ENCODE assay signal across 24 mouse cellular contexts in the genomic region with DNA sequence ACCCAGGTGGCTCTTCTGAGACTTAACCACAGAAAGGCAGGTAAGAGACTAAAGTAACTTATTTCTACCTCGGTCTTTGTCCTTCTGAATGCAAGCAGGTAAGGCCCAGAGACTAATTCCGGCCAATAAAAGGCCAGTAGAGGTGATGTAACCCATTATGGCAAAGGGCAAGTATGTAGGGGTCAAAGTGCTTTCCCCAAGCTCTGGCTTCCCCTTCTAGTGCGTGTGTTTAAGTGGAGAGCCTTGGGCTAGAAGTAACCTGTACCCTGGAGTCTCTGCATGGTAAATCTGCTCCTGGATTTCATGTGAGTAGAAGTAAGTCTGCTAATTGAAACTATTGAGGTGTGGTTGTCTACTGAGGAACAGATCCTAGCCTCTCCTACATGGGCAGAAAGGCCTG. TPM values are rescaled to one million over a fixed set of nuclear protein-coding genes. Genes with fewer than 3 reads are reported as not detected.
DNase-seq lines count a peak whose midpoint lies in the region; ATAC-seq and TF ChIP-seq lines count a peak whose summit lies in the region.
"Had no signal": no experiment of that assay in that cellular context is flagged by ENCODE, and none has a peak within 500 bp of the region (broad histone marks: within the 10 kb centered on the region; RNA-seq: fewer than 3 reads in every experiment).

No protein-coding gene starts in this region.

- no peaks in the 10 kb centered on the region for H3K4me1 ChIP-seq in heart, embryonic 10.5 days
- peaks cover 2% of the 10 kb centered on the region; the same call in 1 of the 2 replicates for H3K4me1 ChIP-seq in midbrain, embryonic 11.5 days (ENCODE audit: control insufficient read depth, insufficient read depth, low read length)
- H3K4me1 ChIP-seq in midbrain, embryonic 14.5 days (ENCODE audit: control insufficient read depth, insufficient read depth, low read length) = no peaks in the 10 kb centered on the region
- peaks cover 18% of the 10 kb centered on the region; the same call in 1 of the 2 replicates for H3K4me1 ChIP-seq in small intestine, adult 2 months (ENCODE audit: control insufficient read depth, insufficient read depth, insufficient read length, low read length)
- no peaks in the 10 kb centered on the region for H3K4me1 ChIP-seq in lung, adult 2 months (ENCODE audit: control insufficient read depth, insufficient read depth, low read length)
- H3K4me1 ChIP-seq: embryonic facial prominence, embryonic 13.5 days; forebrain, embryonic 15.5 days; hindbrain, embryonic 12.5 days had no signal

- no peaks in the 10 kb centered on the region; the same call in 1 of the 2 replicates for H3K36me3 ChIP-seq in heart, embryonic 10.5 days
- H3K36me3 ChIP-seq in midbrain, embryonic 11.5 days (ENCODE audit: control insufficient read depth, insufficient read depth, low read length) = no peaks in the 10 kb centered on the region
- no peaks in the 10 kb centered on the region for H3K36me3 ChIP-seq in midbrain, embryonic 14.5 days (ENCODE audit: control insufficient read depth, insufficient read depth, low read length)
- H3K36me3 ChIP-seq in small intestine, adult 2 months (ENCODE audit: control insufficient read depth, insufficient read depth, low read length) = no peaks in the 10 kb centered on the region
- H3K36me3 ChIP-seq: embryonic facial prominence, embryonic 10.5 days; embryonic facial prominence, embryonic 13.5 days; forebrain, embryonic 12.5 days; forebrain, embryonic 15.5 days; hindbrain, embryonic 12.5 days had no signal

- 75% methylated on average over 3 of the region's 3 CpGs for WGBS in heart, embryonic 10.5 days
- WGBS in midbrain, embryonic 11.5 days = 81% methylated on average over 3 of the region's 3 CpGs
- WGBS in midbrain, embryonic 14.5 days = 83% methylated on average over 3 of the region's 3 CpGs
- WGBS in small intestine, adult 2 months = 51% methylated on average over 3 of the region's 3 CpGs
- WGBS in lung, adult 2 months = 79% methylated on average over 3 of the region's 3 CpGs

- no peak for TF ChIP-seq CTCF in small intestine, adult 2 months (IDR thresholded peaks at IDR 0.05; ENCODE audit: extremely low read depth, insufficient read length, insufficient replicate concordance, low read depth, low read length)
- no peak for TF ChIP-seq CTCF in lung, adult 2 months (IDR thresholded peaks at IDR 0.05; ENCODE audit: insufficient read depth, low read length)

- DNase-seq in heart, embryonic 10.5 days (ENCODE audit: low spot score) = peak; percentile 5
- DNase-seq in heart, adult 18-20 months = no peak
- DNase-seq in midbrain, embryonic 11.5 days (ENCODE audit: low spot score, missing footprints) = peak; percentile 78
- no peak for DNase-seq in midbrain, embryonic 14.5 days
- DNase-seq in lung, adult 2 months = no peak
- no peak for DNase-seq in layer of hippocampus, postnatal 25 days (ENCODE audit: extremely low spot score in 1 of 2, low spot score in 1 of 2)
- DNase-seq: adrenal gland, adult 8-10 months; adrenal gland, postnatal 25 days; cerebellum, adult 11-12 months; cerebellum, adult 8-10 months; cerebellum, postnatal 10 days; cerebellum, postnatal 36 days; embryo, embryonic 11 days; gastrocnemius, postnatal 25 days; heart, adult 2 months had no signal

- H3K9ac ChIP-seq in midbrain, embryonic 11.5 days (ENCODE audit: low read length) = no peak overlapping the region
- H3K9ac ChIP-seq in midbrain, embryonic 14.5 days (replicated peaks; ENCODE audit: low read length) = no peak overlapping the region
- H3K9ac ChIP-seq: embryonic facial prominence, embryonic 13.5 days; forebrain, embryonic 12.5 days; forebrain, embryonic 15.5 days; hindbrain, embryonic 12.5 days had no signal

- H3K9me3 ChIP-seq in heart, embryonic 10.5 days = 0 out of 2 replicates have a peak, but pooled peaks cover 6% of the 10 kb centered on the region
- no peaks in the 10 kb centered on the region; the same call in 1 of the 2 replicates for H3K9me3 ChIP-seq in midbrain, embryonic 11.5 days (ENCODE audit: control insufficient read depth, low read length)
- H3K9me3 ChIP-seq in midbrain, embryonic 14.5 days (ENCODE audit: control insufficient read depth, low read length) = 0 out of 2 replicates have a peak, but pooled peaks cover 4% of the 10 kb centered on the region
- H3K9me3 ChIP-seq: embryonic facial prominence, embryonic 13.5 days; forebrain, embryonic 12.5 days; forebrain, embryonic 15.5 days had no signal

- TF ChIP-seq POLR2A in small intestine, adult 2 months (IDR thresholded peaks at IDR 0.05; ENCODE audit: low read depth, low read length) = no peak
- TF ChIP-seq POLR2A in lung, adult 2 months (IDR thresholded peaks at IDR 0.05; ENCODE audit: borderline replicate concordance, extremely low read depth, low read depth, low read length) = no peak

- no peak for ATAC-seq in midbrain, embryonic 11.5 days (ENCODE audit: low FRiP score)
- no peak for ATAC-seq in midbrain, embryonic 14.5 days (ENCODE audit: low FRiP score, low TSS enrichment)
- ATAC-seq: activated CD4-positive, CD25-positive, alpha-beta regulatory T cell, adult 4 months; forebrain, embryonic 15.5 days had no signal

- no peaks in the 10 kb centered on the region for H3K27me3 ChIP-seq in heart, embryonic 10.5 days (ENCODE audit: insufficient read depth, poor library complexity, severe bottlenecking)
- no peaks in the 10 kb centered on the region for H3K27me3 ChIP-seq in midbrain, embryonic 11.5 days (ENCODE audit: control insufficient read depth, insufficient read depth, low read length)
- H3K27me3 ChIP-seq in midbrain, embryonic 14.5 days (ENCODE audit: control insufficient read depth, insufficient read depth, low read length) = no peaks in the 10 kb centered on the region
- H3K27me3 ChIP-seq in small intestine, adult 2 months (ENCODE audit: control insufficient read depth, insufficient read depth, low read length) = no peaks in the 10 kb centered on the region
- H3K27me3 ChIP-seq: embryonic facial prominence, embryonic 13.5 days; forebrain, embryonic 12.5 days; forebrain, embryonic 15.5 days; hindbrain, embryonic 12.5 days had no signal

- H3K27ac ChIP-seq in heart, embryonic 10.5 days = no peak overlapping the region
- no peak overlapping the region for H3K27ac ChIP-seq in midbrain, embryonic 11.5 days (ENCODE audit: low read depth, low read length)
- H3K27ac ChIP-seq in midbrain, embryonic 14.5 days (replicated peaks; ENCODE audit: low read depth, low read length) = no peak overlapping the region
- peak overlapping the region; percentile 53; the same call in 1 of the 2 replicates for H3K27ac ChIP-seq in small intestine, adult 2 months (ENCODE audit: insufficient read depth, low read depth, low read length)
- H3K27ac ChIP-seq: embryonic facial prominence, embryonic 10.5 days; embryonic facial prominence, embryonic 13.5 days; forebrain, embryonic 12.5 days; forebrain, embryonic 15.5 days; heart, adult 2 months; hindbrain, embryonic 12.5 days had no signal

- no peak overlapping the region for H3K4me3 ChIP-seq in heart, embryonic 10.5 days
- H3K4me3 ChIP-seq in midbrain, embryonic 11.5 days (ENCODE audit: low read depth, low read length) = no peak overlapping the region
- H3K4me3 ChIP-seq in midbrain, embryonic 14.5 days (replicated peaks; ENCODE audit: low read depth, low read length) = no peak overlapping the region
- H3K4me3 ChIP-seq in small intestine, adult 2 months (ENCODE audit: low read depth, low read length) = no peak overlapping the region
- no peak overlapping the region for H3K4me3 ChIP-seq in lung, adult 2 months (replicated peaks; ENCODE audit: extremely low read depth, low read depth, low read length)
- H3K4me3 ChIP-seq: embryonic facial prominence, embryonic 10.5 days; embryonic facial prominence, embryonic 13.5 days; erythroblast, embryonic 14.5 days; forebrain, embryonic 12.5 days; forebrain, embryonic 15.5 days; heart, adult 2 months; hindbrain, embryonic 12.5 days had no signal

- H3K4me2 ChIP-seq in midbrain, embryonic 11.5 days = no peak overlapping the region
- H3K4me2 ChIP-seq in midbrain, embryonic 14.5 days (ENCODE audit: low read length) = no peak overlapping the region
- H3K4me2 ChIP-seq: embryonic facial prominence, embryonic 13.5 days; forebrain, embryonic 12.5 days; forebrain, embryonic 15.5 days; heart, embryonic 11.5 days; hindbrain, embryonic 12.5 days had no signal

RNA-seq across cellular contexts. Expression of a gene that starts 42.8 kb away (rescaled TPM):
- polyA plus RNA-seq in heart, embryonic 10.5 days (2016; fragmentation: Nextera tagmentation; extraction: Ambion mirVana) = 44.5 and 53.4 TPM in 2 replicates
- total RNA-seq in heart, adult 18-20 months (2021) = 10 to 100 TPM; 31.4 to 33.2 TPM
- 26.6 and 29.4 TPM in 2 replicates for polyA plus RNA-seq in midbrain, embryonic 11.5 days (2014; fragmentation: Nextera tagmentation; extraction: Ambion mirVana)
- polyA plus RNA-seq in midbrain, embryonic 14.5 days (2014; fragmentation: Nextera tagmentation; extraction: Ambion mirVana) = 62.9 and 72.9 TPM in 2 replicates
- polyA plus RNA-seq in small intestine, adult 2 months (2012; rRNA removed) = 2.7 and 4.5 TPM in 2 replicates
- polyA plus RNA-seq in lung, adult 2 months (2012; rRNA removed) = 11.3 and 16.6 TPM in 2 replicates
- total RNA-seq in layer of hippocampus, postnatal 25 days (2021) = 10 to 100 TPM; 70.7 to 80.6 TPM

RNA-seq across cellular contexts. Expression of a gene that starts 46.7 kb away (rescaled TPM):
- 13.9 and 14.2 TPM in 2 replicates for polyA plus RNA-seq in heart, embryonic 10.5 days (2016; fragmentation: Nextera tagmentation; extraction: Ambion mirVana)
- total RNA-seq in heart, adult 18-20 months (2021) = 10 to 100 TPM; 20.7 to 23.6 TPM
- polyA plus RNA-seq in midbrain, embryonic 11.5 days (2014; fragmentation: Nextera tagmentation; extraction: Ambion mirVana) = 32.1 and 33.1 TPM in 2 replicates
- polyA plus RNA-seq in midbrain, embryonic 14.5 days (2014; fragmentation: Nextera tagmentation; extraction: Ambion mirVana) = 34.3 and 44.8 TPM in 2 replicates
- 22.4 and 48.0 TPM in 2 replicates for polyA plus RNA-seq in small intestine, adult 2 months (2012; rRNA removed)
- polyA plus RNA-seq in lung, adult 2 months (2012; rRNA removed) = 35.0 and 41.0 TPM in 2 replicates
- total RNA-seq in layer of hippocampus, postnatal 25 days (2021) = 10 to 100 TPM; 77.2 to 77.3 TPM

Comparison
In these comparisons a context has a peak if more than half of its experiments do, and no peak if none do; other contexts are left out.
1. DNase-seq: peak in heart, embryonic 10.5 days (single experiment) and midbrain, embryonic 11.5 days (single experiment); none in heart, adult 18-20 months (0 of 2), midbrain, embryonic 14.5 days (single experiment), lung, adult 2 months (single experiment) and layer of hippocampus, postnatal 25 days (0 of 2).